Mouse (Mus musculus) liver, postnatal 0 days (tissue): ENCODE measurements at regions not wholly inside any gene's neighbourhood (a gene's known extent, or its start where the extent isn't known, plus 50 kb on each side); places are given as distances from the start of the nearest gene placed in this dataset.

Experiments used
- CTCF ChIP-seq: sonication (generic); IDR thresholded peaks from 2 replicates; pipeline ENCODE4 v1.5.1; 2016; ENCODE audit warnings: antibody characterized with exemption, low read depth
- EP300 ChIP-seq: IDR thresholded peaks from 2 replicates; pipeline ENCODE4 v1.6.1; 2016; ENCODE audit warnings: antibody characterized with exemption, low read depth, mild to moderate bottlenecking

GRCm38 (mm10) chr11:45240419-45240818 is 611.4 kb upstream of the Clint1 start:
- TF ChIP-seq CTCF (no peak), EP300 (no peak)
